Mouse (Mus musculus) testis, adult 2 months (tissue): ENCODE data around the gene Zfp84.

Source experiments
- CTCF ChIP-seq: fragments of 200-500 bp; IDR thresholded peaks from 2 replicates; pipeline ENCODE4 v1.5.1; 2012; ENCODE audit warnings: low read depth, mild to moderate bottlenecking, inconsistent platforms, low read length, moderate library complexity; ENCODE audit not compliant: control insufficient read depth, insufficient read depth, insufficient replicate concordance
- POLR2A ChIP-seq: fragments of 200-500 bp; IDR thresholded peaks from 2 replicates; pipeline ENCODE4 v1.6.1; 2012; ENCODE audit warnings: low read depth, mild to moderate bottlenecking, inconsistent platforms, low read length, moderate library complexity; ENCODE audit not compliant: control insufficient read depth

GRCm38 (mm10) chr7:29764702-29765101 lies 3.6 kb upstream of the Zfp84 start:
- TF ChIP-seq CTCF (no peak), POLR2A (no peak)
